Mouse (Mus musculus): ENCODE data around the gene Nop58. TPM values are rescaled to one million over a fixed set of nuclear protein-coding genes. Genes with fewer than 3 reads are reported as not detected.

The Nop58 gene
- total RNA-seq (2023) = 152 to 177 TPM (median 154 TPM) in 4 replicates

GRCm38 (mm10) chr1:59684819-59685755 lies at the start of gene Nop58:
TSS of gene Nop58 (plus strand) at chr1:59684971.

GRCm38 (mm10) chr1:59670641-59671168 lies 14.1 kb upstream of the Nop58 start, which contains the start of gene Sumo1:
TSS of gene Sumo1 (minus strand) at chr1:59670834.

GRCm38 (mm10) chr1:59763164-59763768 lies 78.5 kb downstream of the Nop58 start, which contains the start of gene Bmpr2:
TSS of gene Bmpr2 (plus strand) at chr1:59763400.

Other genes starting within 250 kb of the Nop58 start
- gene Fzd7, start 202.5 kb upstream of the Nop58 start, total RNA-seq (2023) = 0.21 to 0.28 TPM (median 0.24 TPM) in 4 replicates
- gene Gm973, start 168.7 kb upstream of the Nop58 start, total RNA-seq (2023) = not detected in 4 replicates
- 85.2 to 88.0 TPM (median 85.9 TPM) in 4 replicates for gene Sumo1, start 14.1 kb upstream of the Nop58 start, total RNA-seq (2023)
- gene Bmpr2, start 78.4 kb downstream of the Nop58 start, total RNA-seq (2023) = 0.77 to 2.4 TPM (median 1.9 TPM) in 4 replicates
- gene Fam117b, start 228.0 kb downstream of the Nop58 start, total RNA-seq (2023) = 52.8 to 65.3 TPM (median 55.8 TPM) in 4 replicates